Mouse (Mus musculus) limb, embryonic 13.5 days (tissue): ENCODE measurements at regions not wholly inside any gene's neighbourhood (a gene's known extent, or its start where the extent isn't known, plus 50 kb on each side); places are given as distances from the start of the nearest gene placed in this dataset.

Source experiments
- ATAC-seq: fragments of 200-750 bp; cut with Nextera tagmentation; 2 replicates; pipeline ENCODE4 v1.8.0; 2017; ENCODE audit warnings: low read depth, moderate number of reproducible peaks, moderate TSS enrichment; ENCODE audit not compliant: low FRiP score
- H3K27ac ChIP-seq: fragments of 300-500 bp; sonication (generic); 2 replicates; pipeline ENCODE4 v1.5.1; 2015; ENCODE audit warnings: inconsistent platforms, mild to moderate bottlenecking, moderate library complexity
- H3K27me3 ChIP-seq: fragments of 300-500 bp; sonication (generic); 2 replicates; pipeline ENCODE4 v1.6.1; 2015; ENCODE audit warnings: mild to moderate bottlenecking, inconsistent platforms
- H3K36me3 ChIP-seq: fragments of 300-500 bp; sonication (generic); 2 replicates; pipeline ENCODE4 v1.6.1; 2015; ENCODE audit warnings: inconsistent platforms, mild to moderate bottlenecking, moderate library complexity
- H3K4me1 ChIP-seq: fragments of 300-500 bp; sonication (generic); 2 replicates; pipeline ENCODE4 v1.6.1; 2015; ENCODE audit warnings: inconsistent platforms
- H3K4me2 ChIP-seq: fragments of 300-500 bp; sonication (generic); replicated peaks from 2 replicates; pipeline ENCODE4 v1.6.1; 2015; ENCODE audit warnings: inconsistent platforms, mild to moderate bottlenecking, moderate library complexity
- H3K4me3 ChIP-seq: fragments of 300-500 bp; sonication (generic); 2 replicates; pipeline ENCODE4 v1.5.1; 2015; ENCODE audit warnings: moderate library complexity, mild to moderate bottlenecking, inconsistent platforms
- H3K9ac ChIP-seq: fragments of 300-500 bp; sonication (generic); 2 replicates; pipeline ENCODE4 v1.6.1; 2015; ENCODE audit warnings: mild to moderate bottlenecking, inconsistent platforms
- H3K9me3 ChIP-seq: fragments of 300-500 bp; sonication (generic); 2 replicates; pipeline ENCODE4 v1.6.1; 2016; ENCODE audit warnings: inconsistent platforms
- WGBS: fragments of 180-500 bp; shearing (Covaris S2); methylation state at CpG from one replicate; pipeline ENCODE4 v1.1.7; 2015; 5-methylcytosine and 5-hydroxymethylcytosine counted together

DNA sequence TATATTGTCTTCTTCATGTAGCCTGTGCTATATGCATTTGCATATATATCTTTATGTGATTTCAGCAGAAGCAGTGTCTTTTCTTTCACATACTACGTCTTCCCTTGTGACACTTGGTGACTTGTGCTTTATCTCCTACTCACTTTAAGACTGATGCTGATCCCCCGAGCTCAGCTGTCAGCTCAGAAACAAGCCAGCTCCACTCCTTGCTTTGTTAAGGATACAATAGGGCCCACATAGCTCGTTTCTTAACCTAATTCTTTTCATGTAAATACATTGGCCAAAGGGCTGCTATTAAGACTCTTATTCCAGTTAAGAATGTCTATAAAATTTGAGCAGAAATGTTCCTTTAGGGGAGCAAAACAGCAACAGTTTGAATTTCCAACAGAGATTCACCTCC, 193.8 kb upstream of the Hhip start:
- no peak for ATAC-seq
- Histone ChIP-seq H3K4me2 (no peak overlapping the region), H3K9ac (no peak overlapping the region), H3K27ac (no peak overlapping the region), H3K27me3 (0 out of 2 replicates have a peak, but pooled peaks cover 5% of the 10 kb centered on the region), H3K4me3 (no peak overlapping the region), H3K9me3 (no peaks in the 10 kb centered on the region), H3K4me1 (peaks cover 19% of the 10 kb centered on the region), H3K36me3 (no peaks in the 10 kb centered on the region)
- WGBS = 38% methylated on average over 3 of the region's 3 CpGs

DNA sequence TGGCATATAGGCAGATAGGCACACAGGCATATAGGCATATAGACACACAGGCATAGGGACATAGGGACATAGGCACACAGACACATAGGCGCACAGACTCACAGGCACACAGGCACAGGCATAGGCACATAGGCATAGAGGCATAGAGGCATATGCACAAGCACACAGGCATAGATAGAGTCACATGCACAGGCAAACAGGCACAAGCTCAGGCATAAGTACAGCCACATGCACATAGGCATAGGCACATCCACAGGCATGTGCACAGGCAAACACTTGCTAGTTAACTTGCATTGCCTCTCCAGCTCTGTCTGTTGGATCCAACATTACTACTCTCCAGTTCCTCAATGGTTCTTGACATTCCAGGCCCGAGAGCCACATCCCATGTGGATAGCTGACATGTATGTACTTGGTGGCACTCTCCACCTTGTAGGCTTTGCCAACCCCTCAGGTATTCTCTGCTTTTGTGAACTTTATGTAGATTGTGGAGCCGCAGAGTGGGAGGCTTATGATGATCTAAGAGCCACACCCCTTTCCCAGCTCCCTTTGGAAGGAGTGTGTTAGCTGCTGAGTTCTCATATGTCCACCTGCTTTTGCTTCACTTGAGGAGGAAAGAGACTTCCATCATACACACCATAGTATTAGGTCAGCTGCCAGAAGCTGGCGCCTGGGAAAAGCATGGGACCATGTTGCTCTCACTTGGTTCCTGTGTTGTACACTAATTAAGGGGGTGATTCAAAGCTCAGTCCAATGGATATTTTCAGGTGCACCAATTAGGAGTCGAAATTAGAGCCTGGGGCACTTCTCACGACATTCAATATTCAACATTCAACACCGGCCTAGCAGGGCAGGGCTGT, 192.7 kb upstream of the Hhip start:
- H3K9me3 ChIP-seq = no peaks in the 10 kb centered on the region
- H3K27ac ChIP-seq = peak overlapping the region; percentile 73
- H3K36me3 ChIP-seq = no peaks in the 10 kb centered on the region
- H3K4me1 ChIP-seq = peaks cover 19% of the 10 kb centered on the region
- no peak overlapping the region for H3K9ac ChIP-seq
- no peak overlapping the region for H3K4me3 ChIP-seq
- 64% methylated on average over 7 of the region's 7 CpGs for WGBS
- H3K27me3 ChIP-seq = 0 out of 2 replicates have a peak, but pooled peaks cover 5% of the 10 kb centered on the region
- ATAC-seq = peak; percentile 72
- H3K4me2 ChIP-seq = no peak overlapping the region

DNA sequence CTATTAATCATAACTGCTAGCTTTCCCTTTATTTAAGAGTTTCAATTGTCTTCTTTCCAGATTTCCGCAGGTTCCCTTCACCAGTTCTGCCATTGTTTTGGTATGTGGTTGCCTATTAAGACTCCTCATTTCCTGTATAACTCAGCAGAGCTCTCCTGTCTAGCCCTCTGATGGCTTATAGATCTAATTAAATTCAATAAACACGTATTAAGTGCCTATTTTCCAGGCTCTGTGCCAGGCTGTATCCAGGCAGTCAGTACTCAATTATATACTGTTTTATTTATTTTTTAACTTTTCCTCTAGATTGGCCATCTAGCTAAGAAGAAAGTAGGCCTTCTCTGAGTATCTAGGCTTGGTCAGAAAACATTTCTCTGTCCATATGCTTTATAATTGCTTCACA, 192.0 kb upstream of the Hhip start:
- 0 out of 2 replicates have a peak, but pooled peaks cover 5% of the 10 kb centered on the region for H3K27me3 ChIP-seq
- H3K27ac ChIP-seq = peak overlapping the region; percentile 73
- H3K4me2 ChIP-seq = no peak overlapping the region
- no peaks in the 10 kb centered on the region for H3K36me3 ChIP-seq
- peaks cover 19% of the 10 kb centered on the region for H3K4me1 ChIP-seq
- ATAC-seq = 0 out of 2 replicates have a peak, but pooled peaks have one; percentile 67
- no peak overlapping the region for H3K9ac ChIP-seq
- no peaks in the 10 kb centered on the region for H3K9me3 ChIP-seq
- WGBS = 28% methylated on average over 2 of the region's 2 CpGs
- no peak overlapping the region for H3K4me3 ChIP-seq

DNA sequence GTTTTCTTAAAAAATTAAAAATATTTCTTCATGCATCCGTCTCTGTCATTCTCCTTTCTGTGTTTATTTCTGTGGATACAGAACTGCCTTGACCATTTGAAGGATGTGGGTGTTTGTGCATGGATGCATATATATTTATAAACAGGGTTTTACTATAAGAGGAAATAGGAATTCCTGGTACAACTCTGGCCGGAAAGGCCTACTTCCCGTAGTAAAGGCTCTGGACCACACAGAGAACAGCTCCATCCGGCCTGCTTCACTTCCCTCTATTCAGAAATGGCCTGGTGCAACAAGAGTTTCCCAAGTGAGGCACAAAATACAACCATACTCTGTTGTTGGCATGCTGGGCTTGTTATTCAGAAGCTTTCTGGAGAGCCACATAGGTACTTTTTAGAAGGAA, 182.1 kb upstream of the Hhip start:
- Histone ChIP-seq H3K4me3 (no peak overlapping the region), H3K27me3 (no peaks in the 10 kb centered on the region), H3K27ac (no peak overlapping the region), H3K36me3 (no peaks in the 10 kb centered on the region), H3K9ac (no peak overlapping the region), H3K4me1 (no peaks in the 10 kb centered on the region), H3K4me2 (no peak overlapping the region), H3K9me3 (peaks cover 4% of the 10 kb centered on the region; the same call in 1 of the 2 replicates)
- 74% methylated on average over 4 of the region's 4 CpGs for WGBS
- no peak for ATAC-seq

DNA sequence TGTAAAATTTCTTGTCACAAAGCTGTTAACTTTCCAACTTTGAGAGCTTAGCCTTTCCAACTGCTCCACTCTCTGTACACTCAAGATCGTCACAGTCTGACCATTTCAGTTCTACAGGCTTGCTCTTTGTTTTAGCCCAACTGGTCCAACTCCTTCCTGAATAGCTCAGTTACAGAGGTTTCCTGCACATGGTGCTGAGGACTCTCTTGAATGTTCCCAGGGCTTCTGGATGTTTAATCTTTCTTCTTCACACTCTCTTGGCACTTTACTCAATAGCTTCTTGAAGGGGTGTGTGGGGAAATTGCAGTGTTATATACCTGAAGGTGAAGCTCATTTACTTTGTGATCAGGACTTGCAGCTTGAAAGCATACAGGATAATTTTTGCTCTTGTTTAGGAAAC, 152.6 kb upstream of the Hhip start:
- Histone ChIP-seq H3K36me3 (no peaks in the 10 kb centered on the region), H3K4me1 (peaks cover 1% of the 10 kb centered on the region), H3K27me3 (no peaks in the 10 kb centered on the region), H3K4me3 (no peak overlapping the region), H3K9me3 (no peaks in the 10 kb centered on the region), H3K27ac (no peak overlapping the region), H3K4me2 (no peak overlapping the region), H3K9ac (no peak overlapping the region)
- ATAC-seq = no peak
- WGBS = 85% methylated on average over 1 of the region's 1 CpGs

DNA sequence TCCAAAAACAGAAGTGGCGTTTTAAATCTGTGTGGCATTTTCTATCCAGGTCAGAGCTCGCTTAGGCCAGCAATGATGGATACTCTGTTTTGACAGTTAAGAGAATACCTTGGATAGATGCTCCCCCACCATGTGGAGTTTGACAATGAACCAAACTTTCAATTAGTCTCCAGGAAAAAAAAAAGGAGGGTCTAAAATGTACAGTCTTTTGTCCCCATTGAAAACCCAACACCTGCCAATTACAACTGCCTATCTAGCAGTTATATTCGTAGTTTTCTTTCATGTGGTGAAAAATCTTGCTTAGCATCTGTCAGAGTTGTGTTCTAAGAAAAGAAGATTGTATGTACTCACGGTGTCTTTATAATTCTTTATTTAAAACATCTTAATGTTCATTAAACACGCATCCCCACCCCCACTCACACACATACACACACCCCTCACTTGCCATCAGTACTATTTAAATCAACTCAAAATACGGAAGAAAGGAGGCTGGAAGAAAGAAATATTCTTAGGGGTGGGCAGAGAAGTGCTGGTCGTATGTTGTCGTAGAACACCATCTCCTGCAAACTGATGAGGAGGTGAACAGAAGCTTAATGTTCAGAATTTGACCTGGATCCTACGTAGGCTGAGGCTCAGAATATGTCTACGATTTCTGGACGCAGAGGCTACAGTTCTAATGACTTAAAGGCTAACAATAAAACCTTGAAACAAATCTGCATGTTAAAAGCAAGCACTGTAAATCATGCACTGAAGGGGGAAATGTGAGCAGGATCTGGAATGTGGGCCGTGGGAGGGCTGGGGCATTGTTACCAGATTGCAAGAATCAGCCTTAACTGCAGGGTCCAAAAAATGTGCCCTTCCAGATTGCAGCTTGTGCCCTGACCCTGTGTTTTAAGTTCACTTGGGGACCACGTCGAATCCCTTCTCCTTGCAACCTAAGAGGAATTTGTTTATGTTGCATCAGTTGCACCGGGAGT, 147.2 kb upstream of the Hhip start:
- no peak for ATAC-seq
- no peak overlapping the region for H3K4me3 ChIP-seq
- H3K9ac ChIP-seq = no peak overlapping the region
- H3K4me1 ChIP-seq = peaks cover 21% of the 10 kb centered on the region
- no peaks in the 10 kb centered on the region for H3K27me3 ChIP-seq
- no peak overlapping the region for H3K4me2 ChIP-seq
- WGBS = 37% methylated on average over 15 of the region's 15 CpGs
- no peaks in the 10 kb centered on the region for H3K36me3 ChIP-seq
- H3K27ac ChIP-seq = no peak overlapping the region
- H3K9me3 ChIP-seq = no peaks in the 10 kb centered on the region

DNA sequence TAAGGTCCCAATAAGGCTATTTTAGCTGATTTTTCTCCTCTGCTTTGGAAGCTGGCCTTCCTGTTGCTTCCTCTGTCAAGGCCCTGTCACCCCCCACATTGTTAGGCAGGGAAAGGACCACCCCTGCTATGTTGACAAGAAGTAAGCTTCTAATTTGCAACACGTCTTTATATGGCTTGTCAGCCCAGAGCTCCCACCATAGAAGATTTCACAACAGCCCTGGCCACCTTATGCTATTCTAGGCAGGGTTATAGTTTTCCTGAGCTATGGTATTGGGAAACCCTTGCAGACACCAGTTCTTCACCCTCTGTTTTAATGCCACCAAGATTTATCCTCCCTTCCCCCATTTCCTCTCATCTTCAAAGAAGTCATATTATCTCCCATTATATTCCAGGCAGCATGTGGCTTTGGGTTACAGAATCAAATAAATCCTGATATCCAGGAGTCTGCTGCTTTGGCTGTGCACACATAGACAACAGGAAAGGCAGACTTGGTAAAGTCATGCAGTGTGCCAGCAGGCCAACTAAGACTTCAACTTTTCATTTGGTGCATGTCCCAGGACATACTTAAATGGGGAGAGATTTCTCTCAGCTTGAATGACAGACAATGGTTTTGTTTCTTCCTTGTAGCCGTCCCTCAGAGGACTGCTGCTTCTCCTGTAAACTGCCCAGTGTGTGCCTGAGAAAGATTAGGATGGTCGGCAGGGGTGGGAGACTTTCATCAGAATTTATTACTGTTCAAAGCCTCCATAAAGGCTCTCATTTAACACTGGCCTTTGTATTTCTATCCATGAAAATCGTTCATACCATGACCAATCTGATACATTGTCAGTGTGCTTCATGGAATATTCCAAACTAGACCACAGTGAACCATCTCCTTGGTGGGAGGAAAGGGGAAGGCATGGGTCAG, 146.2 kb upstream of the Hhip start:
- no peaks in the 10 kb centered on the region for H3K36me3 ChIP-seq
- no peak overlapping the region for H3K4me3 ChIP-seq
- no peaks in the 10 kb centered on the region for H3K9me3 ChIP-seq
- no peak overlapping the region for H3K27ac ChIP-seq
- H3K27me3 ChIP-seq = no peaks in the 10 kb centered on the region
- H3K4me1 ChIP-seq = peaks cover 21% of the 10 kb centered on the region
- no peak overlapping the region for H3K9ac ChIP-seq
- ATAC-seq = no peak
- no peak overlapping the region for H3K4me2 ChIP-seq
- WGBS = 35% methylated on average over 4 of the region's 4 CpGs

DNA sequence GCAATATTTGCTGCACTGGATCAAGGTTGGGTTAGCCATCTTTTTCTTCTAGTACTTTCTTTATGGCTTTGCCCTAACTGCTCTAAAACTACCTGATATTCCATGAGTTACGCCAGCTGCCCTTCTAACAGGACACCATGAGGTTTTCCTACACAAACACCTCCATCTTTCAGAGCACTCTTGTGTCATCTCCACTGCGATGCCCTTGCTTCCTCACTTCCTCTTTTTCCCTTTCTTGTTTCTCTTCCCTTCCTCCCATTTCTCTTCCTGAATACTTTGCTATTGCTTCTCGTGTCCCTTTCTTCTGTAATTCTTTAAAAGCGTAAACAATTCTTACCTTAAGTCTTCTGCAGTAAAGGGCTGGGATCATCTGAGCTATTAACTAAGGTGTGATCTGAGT, 139.9 kb upstream of the Hhip start:
- H3K27ac ChIP-seq = no peak overlapping the region
- 88% methylated on average over 4 of the region's 4 CpGs for WGBS
- no peak for ATAC-seq
- H3K27me3 ChIP-seq = peaks cover 19% of the 10 kb centered on the region
- H3K4me2 ChIP-seq = no peak overlapping the region
- no peak overlapping the region for H3K9ac ChIP-seq
- no peaks in the 10 kb centered on the region for H3K36me3 ChIP-seq
- no peaks in the 10 kb centered on the region for H3K9me3 ChIP-seq
- H3K4me1 ChIP-seq = peaks cover 14% of the 10 kb centered on the region
- no peak overlapping the region for H3K4me3 ChIP-seq

DNA sequence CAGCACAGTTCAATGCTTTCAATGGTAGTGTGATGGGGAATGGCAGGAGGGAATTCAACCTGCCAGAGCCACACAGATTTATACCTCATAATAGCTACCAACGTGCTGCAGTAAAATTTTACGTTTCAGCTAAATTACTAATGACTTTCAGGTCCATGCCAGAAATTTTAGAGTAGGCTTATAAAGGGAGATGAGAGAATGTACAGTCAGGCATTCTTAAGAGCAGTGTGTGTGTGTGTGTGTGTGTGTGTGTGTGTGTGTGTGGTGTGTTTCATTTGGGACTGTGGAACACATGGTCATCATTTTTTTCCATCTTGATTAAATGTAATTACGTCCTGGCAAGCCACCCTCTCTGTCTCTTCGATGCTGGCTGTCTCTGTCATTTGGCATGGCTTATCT, 132.7 kb upstream of the Hhip start:
- no peaks in the 10 kb centered on the region for H3K9me3 ChIP-seq
- H3K4me3 ChIP-seq = no peak overlapping the region
- H3K4me1 ChIP-seq = peaks cover 25% of the 10 kb centered on the region
- peaks cover 46% of the 10 kb centered on the region for H3K27me3 ChIP-seq
- no peak overlapping the region; the same call in 1 of the 2 replicates for H3K4me2 ChIP-seq
- no peak overlapping the region for H3K27ac ChIP-seq
- no peaks in the 10 kb centered on the region for H3K36me3 ChIP-seq
- WGBS = 21% methylated on average over 4 of the region's 4 CpGs
- no peak overlapping the region for H3K9ac ChIP-seq
- peak; percentile 78 for ATAC-seq

DNA sequence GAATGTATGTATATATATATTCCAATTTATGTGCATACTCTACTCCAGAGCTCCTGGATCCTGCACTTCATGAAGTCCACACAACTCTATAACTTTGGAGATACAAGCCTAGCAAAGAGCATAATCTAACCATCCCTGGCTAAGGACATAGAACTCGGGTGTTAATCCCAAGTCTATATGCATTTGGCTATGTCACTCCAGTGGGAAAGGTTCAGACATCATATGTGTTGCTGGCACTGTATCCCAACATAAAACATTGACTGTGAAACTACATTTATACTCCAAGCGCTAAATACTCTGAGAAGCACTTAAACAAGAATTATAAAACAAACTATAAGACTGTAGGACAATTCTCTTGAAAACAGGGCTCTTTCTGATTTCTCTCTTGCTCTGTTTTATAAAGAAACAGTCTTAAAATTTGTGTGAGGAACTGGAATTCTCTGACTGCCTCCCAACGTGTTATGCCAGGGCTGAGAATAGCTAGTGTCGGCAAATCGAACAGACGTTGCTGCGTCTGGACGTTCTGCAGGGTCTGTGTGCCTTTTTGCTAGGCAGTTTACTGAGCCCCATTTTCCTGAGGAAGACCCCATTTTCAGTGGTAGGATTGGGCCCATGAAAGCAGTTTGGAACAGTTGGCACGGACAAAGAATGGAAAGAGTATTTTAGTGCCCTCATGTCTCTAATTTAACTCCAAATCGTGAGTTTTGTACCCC, 132.1 kb upstream of the Hhip start:
- WGBS = 26% methylated on average over 10 of the region's 10 CpGs
- no peaks in the 10 kb centered on the region for H3K36me3 ChIP-seq
- no peak overlapping the region for H3K9ac ChIP-seq
- no peak; the same call in 1 of the 2 replicates for ATAC-seq
- 0 out of 2 replicates have a peak overlapping the region, but pooled peaks have one; percentile 44 for H3K27ac ChIP-seq
- no peak overlapping the region for H3K4me3 ChIP-seq
- no peaks in the 10 kb centered on the region for H3K9me3 ChIP-seq
- peaks cover 25% of the 10 kb centered on the region for H3K4me1 ChIP-seq
- no peak overlapping the region; the same call in 1 of the 2 replicates for H3K4me2 ChIP-seq
- peaks cover 42% of the 10 kb centered on the region for H3K27me3 ChIP-seq

DNA sequence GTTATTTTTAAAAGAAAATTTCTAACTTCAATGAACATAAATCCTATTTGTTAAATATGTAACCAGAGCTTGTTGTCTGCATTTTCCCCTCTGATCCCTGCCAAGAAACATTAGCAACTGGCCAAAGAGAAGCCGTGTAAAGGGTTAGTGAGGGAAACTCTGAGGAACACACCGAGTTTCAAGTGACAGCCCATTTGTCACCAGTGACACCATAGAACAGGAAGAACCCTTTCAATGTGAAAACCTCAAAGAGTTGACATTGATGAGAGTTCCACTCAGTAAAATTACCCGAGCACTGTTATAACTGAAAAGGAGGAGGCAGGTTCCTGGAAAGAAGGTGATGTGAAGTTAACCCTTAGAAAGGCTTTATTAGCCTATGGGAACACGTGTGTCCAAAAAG, 127.5 kb upstream of the Hhip start:
- ATAC-seq = no peak
- 28% methylated on average over 4 of the region's 4 CpGs for WGBS
- H3K9ac ChIP-seq = no peak overlapping the region

More for the DNA sequence above, 127.5 kb upstream of the Hhip start:
- no peak overlapping the region for H3K4me3 ChIP-seq
- H3K27me3 ChIP-seq = peaks cover 36% of the 10 kb centered on the region
- H3K27ac ChIP-seq = no peak overlapping the region
- H3K9me3 ChIP-seq = no peaks in the 10 kb centered on the region
- no peaks in the 10 kb centered on the region for H3K36me3 ChIP-seq
- H3K4me1 ChIP-seq = peaks cover 16% of the 10 kb centered on the region
- H3K4me2 ChIP-seq = no peak overlapping the region
